Mouse (Mus musculus): Measurements from ENCODE around the gene Gm49393.
A peak's percentile ranks its signal among the peaks of the same experiment; 100 is the strongest.
"Not testable (repeated sequence)": the region's sequence is repeated elsewhere in the genome, so short reads cannot be mapped to it uniquely, and the experiment has no call there.

Gene Gm49393

GRCm38 (mm10) chr13:60935490-60935889 lies at the start of gene Gm49393:
Gm49393 (minus strand) TSS chr13:60935590.
- DNase-seq (ENCODE audit: low spot score), result not testable (repeated sequence)

- not testable (repeated sequence) for DNase-seq (ENCODE audit: low spot score)
Measured at GRCm38 (mm10) chr13:60972319-60972718, 36.9 kb upstream of the Gm49393 start.

- DNase-seq (ENCODE audit: low spot score), result not testable (repeated sequence)
Measured at GRCm38 (mm10) chr13:60963985-60964384, 28.6 kb upstream of the Gm49393 start.

GRCm38 (mm10) chr13:60961706-60962105 lies 26.3 kb upstream of the Gm49393 start:
- no peak for DNase-seq (ENCODE audit: low spot score)

GRCm38 (mm10) chr13:60941884-60942283 lies 6.5 kb upstream of the Gm49393 start, which contains the start of gene Tpbpa:
Tpbpa (minus strand) TSS chr13:60941984.
- DNase-seq (ENCODE audit: low spot score), result not testable (repeated sequence)

- DNase-seq (ENCODE audit: low spot score), result no peak
Measured at GRCm38 (mm10) chr13:60936500-60936901, 1.1 kb upstream of the Gm49393 start, which contains the start of the genes Gm49391 and Ctla2a. Gm49391 (minus strand) TSS chr13:60936571. Ctla2a (minus strand) TSS chr13:60936625.

GRCm38 (mm10) chr13:60904780-60905179 lies 30.6 kb downstream of the Gm49393 start, which contains the start of gene Tpbpb:
Tpbpb (minus strand) TSS chr13:60904880.
- DNase-seq (ENCODE audit: low spot score), result not testable (repeated sequence)

GRCm38 (mm10) chr13:60897328-60897727 lies 38.1 kb downstream of the Gm49393 start, which contains the start of gene Ctla2b:
Ctla2b (minus strand) TSS chr13:60897447.
- DNase-seq (ENCODE audit: low spot score), result peak; percentile 6

- not testable (repeated sequence) for DNase-seq (ENCODE audit: low spot score)
Measured at GRCm38 (mm10) chr13:60896794-60897193, 38.6 kb downstream of the Gm49393 start, which contains the start of gene Gm49392. Gm49392 (minus strand) TSS chr13:60896894.

GRCm38 (mm10) chr13:60895406-60896160 lies 39.8 kb downstream of the Gm49393 start:
- DNase-seq (ENCODE audit: low spot score), result no peak

GRCm38 (mm10) chr13:60892301-60892700 lies 43.1 kb downstream of the Gm49393 start:
- DNase-seq (ENCODE audit: low spot score), result no peak

GRCm38 (mm10) chr13:60864281-60864680 lies 71.1 kb downstream of the Gm49393 start, which contains the start of gene 4930486L24Rik:
4930486L24Rik (minus strand) TSS chr13:60864475.
- DNase-seq (ENCODE audit: low spot score), result no peak

GRCm38 (mm10) chr13:60848241-60849120 lies 86.9 kb downstream of the Gm49393 start:
- DNase-seq (ENCODE audit: low spot score), result no peak

GRCm38 (mm10) chr13:60843153-60843552 lies 92.2 kb downstream of the Gm49393 start:
- no peak for DNase-seq (ENCODE audit: low spot score)

GRCm38 (mm10) chr13:60842703-60843102 lies 92.7 kb downstream of the Gm49393 start:
- DNase-seq (ENCODE audit: low spot score), result no peak

GRCm38 (mm10) chr13:60839353-60839902 lies 96.0 kb downstream of the Gm49393 start:
- DNase-seq (ENCODE audit: low spot score), result no peak

GRCm38 (mm10) chr13:60826052-60826451 lies 109.3 kb downstream of the Gm49393 start:
- no peak for DNase-seq (ENCODE audit: low spot score)

- no peak for DNase-seq (ENCODE audit: low spot score)
Measured at GRCm38 (mm10) chr13:60820486-60821175, 114.8 kb downstream of the Gm49393 start.

- DNase-seq (ENCODE audit: low spot score), result peak; percentile 5
Measured at GRCm38 (mm10) chr13:60819469-60819868, 115.9 kb downstream of the Gm49393 start.

GRCm38 (mm10) chr13:60813722-60814121 lies 121.7 kb downstream of the Gm49393 start:
- no peak for DNase-seq (ENCODE audit: low spot score)

GRCm38 (mm10) chr13:60812768-60813167 lies 122.6 kb downstream of the Gm49393 start:
- DNase-seq (ENCODE audit: low spot score), result no peak
